ENCODE assay signal across 11 mouse cellular contexts in the genomic region with DNA sequence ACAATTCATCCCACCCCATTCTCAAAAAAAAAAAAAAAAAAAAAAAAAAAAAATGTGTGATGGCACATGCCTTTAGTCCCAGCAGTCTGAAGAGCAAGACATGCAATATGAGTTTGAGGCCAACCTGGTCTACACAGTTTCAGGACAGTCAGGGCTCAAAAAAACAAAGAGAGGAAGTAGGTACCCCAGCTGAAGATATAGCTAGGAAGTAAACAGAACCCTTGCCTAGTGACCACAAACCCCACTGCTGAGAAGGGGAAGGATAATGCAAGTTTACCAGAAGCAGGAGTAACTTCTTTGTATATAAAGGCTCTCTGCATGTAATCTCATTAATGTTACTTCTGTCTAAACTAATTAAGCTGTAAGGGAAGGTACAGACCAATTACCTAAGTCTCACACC. TPM values are rescaled to one million over a fixed set of nuclear protein-coding genes. Genes with fewer than 3 reads are reported as not detected.
DNase-seq lines count a peak whose midpoint lies in the region; ATAC-seq and TF ChIP-seq lines count a peak whose summit lies in the region.
"Had no signal": no experiment of that assay in that cellular context is flagged by ENCODE, and none has a peak within 500 bp of the region (broad histone marks: within the 10 kb centered on the region; RNA-seq: fewer than 3 reads in every experiment).

No protein-coding gene starts in this region.

- no peak for ATAC-seq in heart, postnatal 0 days (ENCODE audit: insufficient read depth, low read depth)
- ATAC-seq in megakaryocyte, adult 5-6 weeks (ENCODE audit: poor library complexity, severe bottlenecking): peak; percentile 78
- ATAC-seq in hindbrain, embryonic 16.5 days: no peak
- ATAC-seq in midbrain, postnatal 0 days (ENCODE audit: low FRiP score): no peak

- TF ChIP-seq EP300 in heart, postnatal 0 days (IDR thresholded peaks at IDR 0.05; ENCODE audit: low read depth): no peak
- TF ChIP-seq EP300 in heart, adult 2 months (IDR thresholded peaks at IDR 0.05; ENCODE audit: insufficient read depth, low read depth, low read length): no peak

- no peaks in the 10 kb centered on the region for H3K36me3 ChIP-seq in heart, postnatal 0 days (replicated peaks; ENCODE audit: control insufficient read depth, insufficient read depth, low read length)
- peaks cover 32% of the 10 kb centered on the region for H3K36me3 ChIP-seq in heart, adult 2 months (ENCODE audit: control insufficient read depth, insufficient read depth, low read length)
- H3K36me3 ChIP-seq in hindbrain, embryonic 16.5 days (ENCODE audit: control insufficient read depth, insufficient read depth, low read length): no peaks in the 10 kb centered on the region
- no peaks in the 10 kb centered on the region for H3K36me3 ChIP-seq in midbrain, postnatal 0 days (ENCODE audit: insufficient read depth, low read length)
- H3K36me3 ChIP-seq: heart, embryonic 12.5 days; lung, embryonic 15.5 days had no signal

- no peak overlapping the region for H3K4me2 ChIP-seq in heart, postnatal 0 days (ENCODE audit: low read depth, low read length)
- no peak overlapping the region for H3K4me2 ChIP-seq in hindbrain, embryonic 16.5 days (ENCODE audit: low read length)
- no peak overlapping the region for H3K4me2 ChIP-seq in midbrain, postnatal 0 days (ENCODE audit: low read depth, low read length, poor library complexity, severe bottlenecking)
- H3K4me2 ChIP-seq: heart, embryonic 12.5 days; lung, embryonic 15.5 days had no signal

- H3K4me3 ChIP-seq in heart, postnatal 0 days (ENCODE audit: low read depth, low read length): no peak overlapping the region
- H3K4me3 ChIP-seq in heart, adult 2 months: no peak overlapping the region
- H3K4me3 ChIP-seq in hindbrain, embryonic 16.5 days (ENCODE audit: low read length): no peak overlapping the region
- no peak overlapping the region for H3K4me3 ChIP-seq in midbrain, postnatal 0 days (ENCODE audit: low read depth, low read length)
- H3K4me3 ChIP-seq: erythroblast, embryonic 14.5 days; heart, embryonic 12.5 days; lung, embryonic 15.5 days had no signal

- H3K27me3 ChIP-seq in heart, postnatal 0 days (ENCODE audit: control insufficient read depth, insufficient read depth, low read length): no peaks in the 10 kb centered on the region
- no peaks in the 10 kb centered on the region for H3K27me3 ChIP-seq in heart, adult 2 months (ENCODE audit: control insufficient read depth, insufficient read depth, low read length)
- no peaks in the 10 kb centered on the region for H3K27me3 ChIP-seq in hindbrain, embryonic 16.5 days (replicated peaks; ENCODE audit: control insufficient read depth, insufficient read depth, low read length)
- no peaks in the 10 kb centered on the region for H3K27me3 ChIP-seq in midbrain, postnatal 0 days (ENCODE audit: insufficient read depth, low read length)
- H3K27me3 ChIP-seq: heart, embryonic 12.5 days; lung, embryonic 15.5 days had no signal

- H3K79me2 ChIP-seq in heart, adult 2 months (replicated peaks; ENCODE audit: control insufficient read depth, insufficient read depth, low read length): peaks cover 18% of the 10 kb centered on the region

- TF ChIP-seq CTCF in heart, postnatal 0 days (IDR thresholded peaks at IDR 0.05; ENCODE audit: low read depth): no peak
- TF ChIP-seq CTCF in heart, adult 2 months (IDR thresholded peaks at IDR 0.05): no peak
- no peak for TF ChIP-seq CTCF in midbrain, postnatal 0 days (IDR thresholded peaks at IDR 0.05)

- TF ChIP-seq POLR2A in heart, adult 2 months (IDR thresholded peaks at IDR 0.05; ENCODE audit: insufficient read depth, low read depth, low read length): no peak

- DNase-seq in heart, postnatal 0 days (ENCODE audit: low spot score): no peak
- no peak for DNase-seq in heart, adult 2 months
- peak; percentile 95 for DNase-seq in 416B (ENCODE audit: low read depth)
- DNase-seq in MEL-GATA-1-ER (ENCODE audit: extremely low read depth, low read depth): peak; percentile 78
- DNase-seq in kidney, adult 18-20 months: no peak
- no peak for DNase-seq in midbrain, postnatal 0 days (ENCODE audit: low spot score)

- peak overlapping the region; percentile 35; the same call in 1 of the 2 replicates for H3K27ac ChIP-seq in heart, postnatal 0 days (ENCODE audit: low read depth)
- H3K27ac ChIP-seq in heart, adult 2 months: no peak overlapping the region
- no peak overlapping the region for H3K27ac ChIP-seq in hindbrain, embryonic 16.5 days (ENCODE audit: low read depth, low read length)
- H3K27ac ChIP-seq in midbrain, postnatal 0 days (ENCODE audit: low read depth, low read length): no peak overlapping the region
- H3K27ac ChIP-seq: lung, embryonic 15.5 days had no signal

- no peak overlapping the region for H3K9ac ChIP-seq in heart, postnatal 0 days (replicated peaks; ENCODE audit: low read depth, low read length)
- no peak overlapping the region for H3K9ac ChIP-seq in heart, adult 2 months (ENCODE audit: low read depth, low read length)
- no peak overlapping the region for H3K9ac ChIP-seq in hindbrain, embryonic 16.5 days (ENCODE audit: low read depth, low read length)
- H3K9ac ChIP-seq in midbrain, postnatal 0 days (replicated peaks; ENCODE audit: low read length, poor library complexity, severe bottlenecking): no peak overlapping the region
- H3K9ac ChIP-seq: heart, embryonic 12.5 days; lung, embryonic 15.5 days had no signal

- H3K4me1 ChIP-seq in heart, postnatal 0 days (ENCODE audit: control insufficient read depth, insufficient read depth): peaks cover 23% of the 10 kb centered on the region
- H3K4me1 ChIP-seq in heart, adult 2 months (ENCODE audit: control insufficient read depth, insufficient read depth, low read length): peaks cover 22% of the 10 kb centered on the region
- H3K4me1 ChIP-seq in hindbrain, embryonic 16.5 days (ENCODE audit: control insufficient read depth, insufficient read depth, low read depth, low read length): no peaks in the 10 kb centered on the region; the same call in 1 of the 2 replicates
- no peaks in the 10 kb centered on the region; the same call in 1 of the 2 replicates for H3K4me1 ChIP-seq in midbrain, postnatal 0 days (ENCODE audit: insufficient read depth, low read length)

- intact Hi-C loops in heart, adult 2 months (cut with DNase I): loop anchor here (5.0 kb wide), 1 partner anchor 35 kb away; no protein-coding TSS in a partner anchor

- H3K9me3 ChIP-seq in heart, postnatal 0 days (replicated peaks; ENCODE audit: control insufficient read depth, low read length): no peaks in the 10 kb centered on the region
- no peaks in the 10 kb centered on the region for H3K9me3 ChIP-seq in hindbrain, embryonic 16.5 days (ENCODE audit: control insufficient read depth, low read length)
- H3K9me3 ChIP-seq in midbrain, postnatal 0 days (ENCODE audit: low read length): no peaks in the 10 kb centered on the region
- H3K9me3 ChIP-seq: heart, embryonic 12.5 days; lung, embryonic 15.5 days had no signal

RNA-seq across cellular contexts. Expression of a gene that starts 9.3 kb away (rescaled TPM):
- 51.2 and 65.8 TPM in 2 replicates for total RNA-seq in heart, postnatal 0 days (2014; rRNA removed; ENCODE audit: low replicate concordance)
- polyA plus RNA-seq in heart, postnatal 0 days (2015; fragmentation: Nextera tagmentation; extraction: Ambion mirVana): 21.6 and 24.3 TPM in 2 replicates
- total RNA-seq in heart, adult 2 months (2021): 10 to 100 TPM; 68.0 to 76.3 TPM
- 34.4 and 48.3 TPM in 2 replicates for polyA plus RNA-seq in heart, adult 2 months (2012; rRNA removed)
- 86.2 and 87.9 TPM in 2 replicates for total RNA-seq in megakaryocyte, adult 5-6 weeks (2015)
- total RNA-seq in megakaryocyte, adult 5-6 weeks (2017): 90.5 and 102 TPM in 2 replicates
- polyA plus RNA-seq in hindbrain, embryonic 16.5 days (2015; fragmentation: Nextera tagmentation; extraction: Ambion mirVana): 22.9 and 23.5 TPM in 2 replicates
- 92.5 and 98.3 TPM in 2 replicates for total RNA-seq in midbrain, postnatal 0 days (2014; rRNA removed)
- 62.2 and 78.7 TPM in 2 replicates for polyA plus RNA-seq in midbrain, postnatal 0 days (2015; fragmentation: Nextera tagmentation; extraction: Ambion mirVana)

RNA-seq across cellular contexts. Expression of a gene that starts 30.0 kb away (rescaled TPM):
- total RNA-seq in heart, postnatal 0 days (2014; rRNA removed; ENCODE audit: low replicate concordance): 72.8 and 83.1 TPM in 2 replicates
- polyA plus RNA-seq in heart, postnatal 0 days (2015; fragmentation: Nextera tagmentation; extraction: Ambion mirVana): 63.3 and 65.1 TPM in 2 replicates
- total RNA-seq in heart, adult 2 months (2021): 10 to 100 TPM; 74.4 to 88.2 TPM
- polyA plus RNA-seq in heart, adult 2 months (2012; rRNA removed): 95.9 and 113 TPM in 2 replicates
- 39.2 and 40.0 TPM in 2 replicates for total RNA-seq in megakaryocyte, adult 5-6 weeks (2015)
- total RNA-seq in megakaryocyte, adult 5-6 weeks (2017): 34.3 and 56.2 TPM in 2 replicates
- polyA plus RNA-seq in hindbrain, embryonic 16.5 days (2015; fragmentation: Nextera tagmentation; extraction: Ambion mirVana): 44.6 and 46.5 TPM in 2 replicates
- total RNA-seq in midbrain, postnatal 0 days (2014; rRNA removed): 47.2 and 64.3 TPM in 2 replicates
- polyA plus RNA-seq in midbrain, postnatal 0 days (2015; fragmentation: Nextera tagmentation; extraction: Ambion mirVana): 50.1 and 51.3 TPM in 2 replicates

Comparison
In these comparisons a context has a peak if more than half of its experiments do, and no peak if none do; other contexts are left out.
1. DNase-seq: peak in 416B (single experiment) and MEL-GATA-1-ER (single experiment); none in heart, postnatal 0 days (single experiment), heart, adult 2 months (0 of 2), kidney, adult 18-20 months (single experiment) and midbrain, postnatal 0 days (single experiment).